Mouse (Mus musculus) monocyte, adult 59 days (primary cell): ENCODE data around the gene Tspan31. TPM values are rescaled to one million over a fixed set of nuclear protein-coding genes. Genes with fewer than 3 reads are reported as not detected.

ENCODE experiments used
- total RNA-seq, 2 experiments: library from RNA; stranded (reverse); gene quantifications; one replicate each; pipeline ENCODE4 v1.2.4; 2023

The Tspan31 gene
- 10 to 100 TPM; 66.0 to 66.3 TPM for total RNA-seq

DNA sequence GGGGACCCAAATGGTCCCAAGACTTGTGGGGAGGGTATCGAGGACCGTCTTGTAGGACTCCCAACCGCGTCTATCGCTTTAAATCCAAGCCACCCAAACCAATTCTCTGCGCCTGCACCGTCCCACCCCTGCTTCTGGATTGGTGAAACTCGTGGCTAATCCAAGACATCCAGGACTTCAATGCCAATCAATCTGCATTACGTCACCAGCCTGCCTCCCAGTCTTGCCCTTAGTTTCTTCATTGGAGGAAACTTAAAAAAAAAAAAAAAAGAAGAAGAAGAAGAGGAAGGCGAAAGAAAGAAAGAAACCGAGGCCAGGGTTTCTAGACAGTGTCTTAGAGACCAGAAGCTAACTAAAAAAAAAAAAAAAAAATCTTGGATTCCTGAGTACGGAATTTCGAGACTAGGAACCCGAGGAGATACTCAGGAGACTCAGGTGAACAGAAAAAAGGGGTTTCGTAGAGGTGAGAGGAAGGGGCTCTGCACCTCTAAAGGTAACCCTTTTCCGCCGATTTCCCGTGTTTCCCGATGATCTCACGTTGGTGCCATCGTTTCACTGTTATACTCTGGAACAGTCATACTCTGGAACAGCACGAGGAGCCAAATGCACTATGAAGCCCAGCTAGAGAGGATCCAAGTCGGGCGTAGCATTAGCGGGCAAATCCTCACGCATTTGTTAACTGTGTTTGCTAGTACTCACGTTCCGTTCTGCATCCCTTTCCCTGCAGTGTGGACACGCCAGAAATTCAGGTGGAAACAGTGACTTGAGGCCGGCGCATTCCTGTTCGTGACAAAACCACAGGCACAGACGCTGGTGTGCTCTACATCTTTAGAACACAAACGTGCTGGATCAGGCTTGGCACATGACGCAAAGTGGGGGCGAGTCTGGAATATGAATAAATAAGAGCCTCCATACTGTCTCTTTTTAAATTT, at the start of gene Tspan31:
Tspan31 (minus strand) TSS at position 75 of the 932 bp plus-strand sequence.

DNA sequence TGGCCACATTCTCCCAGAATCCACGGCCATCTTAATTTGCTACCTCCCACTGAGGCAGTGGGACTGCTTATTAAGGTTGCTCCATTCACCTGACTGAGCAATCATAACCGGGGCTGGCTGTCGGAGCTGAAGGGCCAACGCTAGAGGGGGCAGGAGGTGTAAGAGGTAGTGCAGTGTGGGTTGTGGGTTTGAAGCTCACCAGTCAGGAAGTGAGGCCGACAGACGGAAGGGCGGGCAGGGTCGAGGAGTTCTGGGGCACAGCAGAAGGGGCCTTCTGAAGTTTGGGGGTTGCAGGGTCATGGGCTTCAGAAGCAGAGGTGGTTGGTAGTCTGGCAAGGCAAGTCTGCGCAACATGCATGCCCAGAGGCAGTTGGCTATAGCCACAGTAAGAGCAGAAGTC, 5.0 kb upstream of the Tspan31 start, which contains the start of gene Agap2:
Agap2 (plus strand) TSS at position 205 of the 400 bp plus-strand sequence.

DNA sequence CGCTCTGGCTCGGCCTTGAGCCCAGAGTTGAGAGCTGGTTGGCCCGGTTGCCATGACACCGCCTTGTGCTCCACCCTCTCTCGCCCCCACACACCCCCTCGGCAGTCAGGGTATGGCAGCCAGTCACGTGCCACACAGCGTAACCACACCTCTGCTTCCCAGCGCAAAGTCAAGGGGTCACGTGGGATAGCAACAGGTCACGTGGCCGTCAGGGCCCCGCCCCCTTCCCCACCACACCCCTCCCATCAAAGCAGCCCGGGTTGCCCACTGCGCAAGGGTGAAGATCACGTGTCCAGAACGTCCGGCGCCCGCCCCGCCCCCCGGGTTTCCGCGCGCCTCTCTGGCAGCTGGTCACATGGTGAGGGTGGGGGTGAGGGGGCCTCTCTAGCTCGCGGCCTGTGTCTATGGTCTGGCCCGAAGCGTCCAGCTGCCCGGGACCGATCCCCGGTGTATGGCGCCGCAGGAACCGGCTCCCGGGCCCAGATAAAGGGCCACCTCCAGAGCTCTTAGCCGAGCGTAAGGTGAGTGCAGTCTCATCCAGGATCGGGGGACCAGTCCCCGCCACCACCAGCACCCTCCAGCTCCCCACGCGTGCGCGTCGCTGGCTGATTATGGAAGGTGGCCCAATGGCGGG, 6.7 kb downstream of the Tspan31 start, which contains the start of gene Cdk4:
Cdk4 (plus strand) TSS at position 296 of the 634 bp plus-strand sequence.

DNA sequence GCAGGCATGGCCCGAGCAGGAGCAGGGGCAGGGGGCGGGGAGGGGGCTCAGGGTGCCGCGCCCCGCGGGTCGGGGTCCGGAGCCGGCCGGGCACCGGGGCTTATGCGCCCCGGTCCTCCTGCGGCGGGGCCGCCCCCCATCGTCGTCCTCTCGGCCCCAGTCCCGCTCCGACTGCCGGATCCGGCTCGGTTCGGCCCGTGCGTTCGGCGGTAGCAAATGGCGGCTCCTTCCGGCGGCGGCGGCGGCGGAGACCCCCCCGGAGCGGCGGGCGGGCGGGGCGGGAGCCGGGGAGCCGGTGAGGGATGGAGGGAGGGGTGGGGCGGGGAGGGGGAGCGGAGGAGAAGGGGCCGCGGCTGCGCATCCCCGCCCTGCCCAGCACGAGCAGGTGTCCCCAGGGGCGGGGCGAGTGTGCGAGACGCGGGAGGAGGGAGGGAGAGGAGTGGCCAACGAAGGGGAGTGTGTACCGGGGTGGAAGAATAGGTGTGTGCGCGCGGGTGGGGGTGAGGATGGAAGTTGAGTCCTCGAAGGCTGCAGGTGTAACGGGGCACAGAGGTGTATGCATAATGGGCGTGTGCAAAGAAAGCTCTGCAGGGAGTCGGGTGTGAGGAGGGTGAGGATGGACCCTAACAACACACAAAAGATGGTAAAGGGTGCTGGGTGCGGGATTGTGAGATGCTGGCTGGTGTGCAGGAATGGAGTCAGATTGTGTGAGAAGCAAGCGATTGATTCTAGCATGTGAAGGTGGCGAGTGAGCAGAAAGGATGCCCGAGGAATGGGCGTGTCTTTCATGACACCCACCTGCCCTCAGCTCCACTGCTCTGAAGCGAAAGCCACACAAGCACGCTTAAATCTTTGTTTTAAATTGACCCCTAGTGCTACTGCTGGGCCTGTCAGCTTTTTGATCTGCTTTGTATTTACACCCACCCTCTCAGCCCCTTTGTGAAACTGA, 9.8 kb downstream of the Tspan31 start, which contains the start of gene March9:
March9 (minus strand) TSS at position 217 of the 949 bp plus-strand sequence.

DNA sequence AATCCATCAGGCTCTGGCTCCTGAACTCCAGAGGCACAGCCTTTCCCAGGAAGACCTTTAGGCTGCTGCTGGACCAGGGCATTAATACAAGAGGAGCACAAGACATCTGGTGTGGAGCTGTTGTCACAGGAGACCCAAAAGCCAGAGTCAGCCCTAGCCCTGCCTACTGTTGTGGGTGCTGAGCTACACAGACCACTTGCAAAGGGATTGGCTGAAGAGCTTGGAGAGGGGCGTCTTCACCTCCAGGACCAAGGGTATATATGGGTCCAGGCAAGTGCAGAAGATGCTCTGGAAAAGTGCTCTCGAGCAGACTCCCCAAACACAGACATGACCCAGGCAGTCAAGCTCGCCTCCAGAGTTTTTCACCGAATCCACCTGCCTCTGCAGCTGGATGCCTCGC, 22.1 kb downstream of the Tspan31 start, which contains the start of gene Cyp27b1:
Cyp27b1 (plus strand) TSS at position 297 of the 400 bp plus-strand sequence.

DNA sequence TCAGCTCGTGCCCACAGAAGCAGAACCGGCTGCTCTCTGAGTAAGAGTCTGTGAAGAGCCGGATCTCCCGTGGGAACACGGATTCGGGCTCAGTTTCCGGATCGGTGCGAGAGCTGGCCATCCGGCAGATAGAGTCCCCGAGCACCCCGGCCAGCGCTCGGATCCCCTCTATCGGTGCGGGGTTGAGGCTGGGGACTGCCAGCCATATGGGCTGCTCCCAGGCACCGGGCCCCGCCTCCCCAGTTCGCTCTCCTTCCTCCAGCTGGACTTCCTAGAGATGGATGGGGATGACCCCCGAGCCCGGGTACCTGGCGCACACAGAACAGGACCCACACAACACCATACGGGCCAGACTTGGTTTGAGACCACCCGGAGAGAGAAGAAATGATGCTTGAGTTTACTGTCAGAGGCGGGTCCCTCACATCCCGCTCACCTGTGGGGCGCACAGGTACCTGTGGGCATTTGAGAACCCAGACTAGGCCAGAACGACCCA, 28.7 kb downstream of the Tspan31 start, which contains the start of the genes Mettl1 and Eef1akmt3:
Mettl1 (plus strand) TSS at position 141 of the 493 bp plus-strand sequence.
Eef1akmt3 (minus strand) TSS at position 240 of the 493 bp plus-strand sequence.

DNA sequence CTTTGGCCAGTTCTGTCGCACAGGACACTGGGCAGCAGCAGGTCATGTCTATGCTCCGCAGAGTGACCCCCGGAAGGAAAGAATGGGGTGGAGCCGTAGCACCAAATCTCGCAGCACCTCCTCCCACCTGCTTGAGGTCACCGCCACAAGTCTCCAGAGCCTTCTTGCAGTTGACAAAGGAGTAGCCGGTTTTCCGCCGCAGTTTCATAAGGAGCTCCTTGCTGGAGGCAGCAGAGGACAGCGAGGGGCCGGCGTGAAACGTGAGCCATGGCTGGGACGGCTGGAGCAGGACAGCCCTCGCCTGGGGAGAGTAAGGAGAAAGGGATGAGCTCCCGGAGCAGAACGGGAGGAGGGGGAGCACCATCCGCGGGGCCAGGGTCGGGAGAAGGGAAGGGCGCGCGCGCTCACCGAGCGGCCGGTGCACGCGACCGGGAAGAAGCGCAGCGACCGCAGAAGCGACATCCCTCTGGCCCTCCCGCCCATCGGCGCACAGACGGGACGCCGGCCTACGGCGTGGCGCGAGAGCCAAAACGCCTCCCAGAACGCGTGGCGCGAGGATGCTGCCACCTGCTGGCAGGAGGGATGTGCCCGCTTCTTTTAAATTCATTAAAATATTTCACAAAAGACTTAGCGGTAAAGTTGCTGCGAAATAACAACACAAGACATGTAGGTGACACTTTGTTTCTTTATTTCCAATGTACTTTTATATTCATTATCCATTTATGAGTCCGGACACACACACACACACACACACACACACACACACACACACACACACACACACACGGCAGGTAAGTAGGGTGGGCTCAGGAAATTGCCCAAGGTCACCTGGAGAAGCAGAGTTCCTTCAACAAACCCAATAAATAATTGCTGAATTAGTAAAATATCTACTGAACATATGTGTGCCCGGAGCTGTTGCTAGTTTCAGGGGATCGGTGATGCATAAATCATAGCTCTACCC, 39.4 kb downstream of the Tspan31 start, which contains the start of gene Tsfm:
Tsfm (minus strand) TSS at position 505 of the 961 bp plus-strand sequence.

Other genes starting within 250 kb of the Tspan31 start
- 1 to 10 TPM; 4.3 to 5.2 TPM for gene Atp23, start 168.9 kb downstream of the Tspan31 start, total RNA-seq
- 100 to 1,000 TPM; 124 to 130 TPM for gene Ctdsp2, start 91.5 kb downstream of the Tspan31 start, total RNA-seq
- under 1 TPM; 0.16 to 0.30 TPM for gene Avil, start 69.6 kb downstream of the Tspan31 start, total RNA-seq
- 10 to 100 TPM; 12.8 to 15.0 TPM for gene Tsfm, start 39.4 kb downstream of the Tspan31 start, total RNA-seq
- gene Mettl1, start 28.9 kb downstream of the Tspan31 start, total RNA-seq = 1 to 10 TPM; 4.2 to 7.2 TPM
- under 1 TPM in 1 of 2 experiments, not detected in 1; 0.30 TPM for gene Eef1akmt3, start 28.8 kb downstream of the Tspan31 start, total RNA-seq
- not detected for gene Cyp27b1, start 22.0 kb downstream of the Tspan31 start, total RNA-seq
- under 1 TPM in 1 of 2 experiments, not detected in 1; 0.15 TPM for gene March9, start 10.1 kb downstream of the Tspan31 start, total RNA-seq
- 10 to 100 TPM; 74.8 to 91.0 TPM for gene Cdk4, start 6.7 kb downstream of the Tspan31 start, total RNA-seq
- gene Agap2, start 5.0 kb upstream of the Tspan31 start, total RNA-seq = 10 to 100 TPM; 32.9 to 33.7 TPM
- gene Os9, start 50.9 kb upstream of the Tspan31 start, total RNA-seq = 100 to 1,000 TPM; 136 to 140 TPM
- 100 to 1,000 TPM; 257 to 262 TPM for gene B4galnt1, start 95.0 kb upstream of the Tspan31 start, total RNA-seq
- not detected for gene Slc26a10, start 110.4 kb upstream of the Tspan31 start, total RNA-seq
- gene Arhgef25, start 119.8 kb upstream of the Tspan31 start, total RNA-seq = under 1 TPM in 1 of 2 experiments, not detected in 1; 0.55 TPM
- gene Dtx3, start 125.5 kb upstream of the Tspan31 start, total RNA-seq = 10 to 100 TPM; 24.6 to 28.6 TPM
- 10 to 100 TPM; 20.6 to 21.1 TPM for gene Pip4k2c, start 141.3 kb upstream of the Tspan31 start, total RNA-seq
- gene Kif5a, start 193.1 kb upstream of the Tspan31 start, total RNA-seq = 1 to 10 TPM; 2.4 to 3.3 TPM
- 100 to 1,000 TPM; 111 to 113 TPM for gene Dctn2, start 196.1 kb upstream of the Tspan31 start, total RNA-seq
- gene Mbd6, start 218.8 kb upstream of the Tspan31 start, total RNA-seq = 100 to 1,000 TPM; 116 to 118 TPM
- gene Mars, start 241.5 kb upstream of the Tspan31 start, total RNA-seq = 10 to 100 TPM; 37.6 to 42.2 TPM